Mouse (Mus musculus) left cerebral cortex, adult 11 months (tissue): ENCODE measurements around the gene Etv2.

ENCODE experiments used
- DNase-seq: peaks from one replicate; pipeline ENCODE4 v3.0.0; 2022; ENCODE audit warnings: low spot score

The Etv2 gene

GRCm38 (mm10) chr7:30635752-30636151, at the start of gene Etv2:
TSS of gene Etv2 (minus strand) at chr7:30635852.
- DNase-seq: no peak

GRCm38 (mm10) chr7:30683425-30683824, 47.8 kb upstream of the Etv2 start:
- no peak for DNase-seq

GRCm38 (mm10) chr7:30681897-30682296, 46.2 kb upstream of the Etv2 start:
- no peak for DNase-seq

DNA sequence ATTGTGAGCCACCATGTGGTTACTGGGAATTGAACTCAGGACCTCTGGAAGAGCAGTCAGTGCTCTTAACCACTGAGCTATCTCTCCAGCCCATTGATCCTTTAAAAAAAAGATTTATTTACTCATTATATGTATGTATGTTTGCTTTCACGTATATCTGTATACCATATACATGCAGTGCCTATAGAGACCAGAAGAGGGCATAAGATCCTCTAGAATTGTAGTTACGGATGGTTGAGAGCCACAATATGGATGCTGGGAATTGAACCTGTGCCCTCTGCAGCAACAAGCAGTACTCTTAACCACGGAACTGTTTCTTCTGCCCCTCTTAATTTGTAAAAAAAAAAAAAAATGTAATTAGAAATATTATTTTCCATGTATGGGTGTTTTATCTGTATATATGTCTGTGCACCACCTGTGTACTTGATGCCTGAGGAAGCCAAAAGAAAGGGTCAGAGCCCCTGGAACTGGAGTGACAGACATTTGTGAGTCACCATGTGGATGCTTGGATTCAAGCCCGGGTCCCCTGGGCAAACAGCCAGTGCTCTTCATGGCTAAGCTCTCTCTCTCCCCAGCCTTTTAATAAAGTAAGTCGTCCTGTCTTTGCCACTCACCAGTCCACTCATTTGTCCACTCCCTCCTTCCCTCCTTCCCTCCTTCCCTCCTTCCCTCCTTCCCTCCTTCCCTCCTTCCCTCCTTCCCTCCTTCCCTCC, 42.8 kb upstream of the Etv2 start:
- no peak for DNase-seq

GRCm38 (mm10) chr7:30671480-30671879, 35.8 kb upstream of the Etv2 start, which contains the start of gene Pmis2:
TSS of gene Pmis2 (minus strand) at chr7:30671605.
- DNase-seq: no peak

- no peak for DNase-seq
Observed at GRCm38 (mm10) chr7:30669229-30669628, 33.6 kb upstream of the Etv2 start.

GRCm38 (mm10) chr7:30665321-30665720, 29.7 kb upstream of the Etv2 start:
- DNase-seq: no peak

DNA sequence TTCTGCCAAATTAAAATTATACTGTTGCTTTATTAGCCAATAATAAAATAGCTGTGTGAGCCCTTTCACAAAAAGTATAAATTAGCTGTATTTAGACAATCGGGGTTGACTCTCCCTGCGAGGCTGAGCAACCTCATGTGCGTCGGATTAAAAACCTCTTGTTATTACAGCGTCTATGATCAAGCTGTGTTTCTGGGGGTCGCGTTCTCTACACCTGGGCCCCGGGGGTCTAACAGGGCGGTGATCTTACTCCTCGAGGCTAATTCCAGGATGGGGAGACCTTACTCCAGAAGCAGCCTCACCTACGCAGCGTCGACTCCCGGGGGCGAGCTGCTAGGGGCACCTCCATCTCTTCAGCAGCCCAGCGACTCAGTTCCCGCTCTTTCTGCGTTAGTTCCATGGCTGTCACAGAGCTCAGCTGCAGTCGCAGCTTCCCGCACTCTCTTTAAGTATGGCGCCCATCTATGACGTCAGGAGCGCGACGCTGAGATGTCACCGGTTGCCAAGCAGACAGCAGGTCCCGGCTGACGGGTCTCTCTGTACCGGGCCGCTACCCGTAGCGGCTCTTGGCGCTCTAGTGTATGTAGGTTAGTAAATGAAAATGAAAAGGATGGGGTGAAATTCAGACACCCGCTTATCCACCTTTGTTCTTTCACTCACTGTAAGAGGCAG, 29.0 kb upstream of the Etv2 start, which contains the start of gene Haus5:
TSS of gene Haus5 (minus strand) at position 466 of the 672 bp plus-strand sequence.
- peak; percentile 90 for DNase-seq

DNA sequence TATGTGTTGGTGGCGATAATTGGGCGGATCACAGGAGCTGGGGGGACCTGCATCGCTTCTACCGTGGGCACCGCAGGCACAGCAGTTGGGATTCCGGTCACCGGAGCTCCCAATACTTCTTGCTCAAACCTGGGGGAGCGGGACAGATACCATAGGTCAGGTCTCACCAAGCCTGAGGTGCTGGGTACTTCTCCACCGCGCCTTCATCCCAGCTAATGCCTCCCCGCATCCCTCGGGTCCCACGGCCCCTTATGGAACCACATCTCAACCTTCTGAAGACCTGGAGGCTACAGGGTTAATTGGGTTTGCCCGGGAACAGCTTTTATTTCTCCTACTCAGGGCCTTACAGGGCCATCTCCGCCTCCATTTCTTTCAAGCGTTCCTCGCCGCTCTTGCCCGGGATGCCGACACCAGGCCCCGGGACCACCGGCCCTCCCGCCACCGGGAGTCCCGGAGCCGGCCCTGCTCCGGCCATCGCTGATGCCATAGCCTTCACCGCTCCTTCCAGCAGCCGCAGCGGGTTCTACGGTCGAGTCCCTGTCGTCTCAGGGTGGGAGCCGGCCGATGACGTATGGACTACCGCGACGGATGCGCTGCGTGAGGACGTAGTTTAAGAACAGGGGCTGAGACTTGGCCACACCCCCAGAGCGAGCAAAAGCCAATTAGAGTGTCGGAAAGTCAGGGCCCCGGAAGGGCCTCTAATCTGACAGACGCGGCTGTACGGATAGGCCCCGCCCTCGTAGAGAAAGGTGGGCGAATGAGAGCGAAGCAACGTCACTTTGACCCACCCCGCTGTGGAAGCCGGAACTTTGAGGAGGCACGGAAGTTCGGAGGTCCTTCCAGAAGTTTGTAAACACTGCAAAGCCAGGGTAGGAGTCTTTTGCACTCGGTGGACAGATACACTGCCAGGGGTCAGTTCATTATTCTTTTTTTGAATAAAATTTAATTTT, 14.2 kb upstream of the Etv2 start, which contains the start of gene Rbm42:
TSS of gene Rbm42 (minus strand) at position 727 of the 950 bp plus-strand sequence.
- peak; percentile 99 for DNase-seq

DNA sequence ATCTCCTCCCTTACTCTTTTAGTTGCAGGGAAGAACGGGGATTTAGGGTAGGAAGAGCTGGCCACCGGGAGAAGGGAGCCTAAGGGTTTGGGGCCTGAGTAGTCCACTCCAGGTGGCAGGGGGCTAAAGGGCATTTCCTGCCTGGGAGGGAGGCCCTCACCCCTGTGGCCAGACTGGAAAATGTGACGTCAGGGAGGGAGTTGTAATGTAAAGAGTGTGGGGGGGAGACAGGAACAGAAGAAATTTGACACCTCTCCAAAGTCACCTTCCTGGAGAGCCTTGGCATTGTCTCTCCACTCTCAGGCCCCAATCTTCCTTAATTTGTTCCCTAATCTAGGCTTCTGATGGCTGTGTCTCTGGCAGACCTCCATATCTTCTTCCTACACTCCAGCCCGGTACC, 3.4 kb upstream of the Etv2 start:
- no peak for DNase-seq

GRCm38 (mm10) chr7:30636395-30636794, 743 bp upstream of the Etv2 start:
- DNase-seq: no peak

DNA sequence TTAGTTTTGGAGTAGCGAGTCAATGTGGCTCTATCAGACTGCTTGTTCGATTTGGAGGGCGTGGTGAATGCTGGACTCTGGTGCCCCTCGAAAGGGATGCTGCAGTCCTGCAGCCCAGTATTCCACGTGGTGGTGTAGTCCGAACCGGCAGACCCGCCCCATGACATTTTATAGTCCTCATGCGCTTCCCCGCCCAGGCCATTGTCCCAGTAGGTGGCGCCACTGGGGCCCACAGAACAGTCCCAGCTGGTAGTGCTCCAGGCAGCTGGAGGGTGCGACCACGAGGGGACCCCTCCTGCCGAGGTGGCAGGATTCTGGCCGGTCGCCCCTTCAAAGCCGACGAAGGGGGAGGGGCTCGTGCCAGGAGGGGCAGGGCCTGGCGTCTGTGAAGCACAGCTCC, 1.0 kb downstream of the Etv2 start:
- DNase-seq: no peak

DNA sequence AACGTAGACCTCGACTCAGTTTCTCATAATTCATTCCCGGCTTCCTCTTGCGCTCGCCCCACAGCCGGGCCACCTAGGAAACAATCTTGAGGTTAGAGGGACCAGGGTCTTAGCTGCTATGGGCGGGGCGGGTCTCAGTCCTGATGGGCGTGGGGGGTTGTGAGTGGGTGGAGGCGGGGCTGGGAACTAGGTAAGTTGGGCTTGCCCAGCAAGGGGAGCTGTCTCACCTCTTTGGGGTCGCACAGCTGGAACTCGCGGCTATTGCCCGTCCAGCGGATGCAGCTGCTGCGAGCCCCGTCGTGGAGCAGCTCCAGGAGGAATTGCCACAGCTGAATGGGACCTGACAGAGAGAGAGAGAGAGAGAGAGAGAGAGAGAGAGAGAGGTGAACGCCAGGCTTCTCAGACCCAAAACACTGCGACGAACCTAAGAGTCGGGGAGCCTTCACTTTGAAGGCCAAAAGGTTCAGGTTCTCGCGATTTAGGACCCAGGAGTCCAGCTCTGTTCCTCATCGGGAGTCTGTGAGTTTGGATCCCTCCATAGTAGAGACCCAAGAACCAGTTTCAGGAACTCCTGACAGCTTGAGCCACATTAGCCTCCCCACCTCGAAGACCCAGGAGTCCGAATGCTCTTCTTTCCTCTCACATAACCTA, 1.8 kb downstream of the Etv2 start:
- DNase-seq: no peak

DNA sequence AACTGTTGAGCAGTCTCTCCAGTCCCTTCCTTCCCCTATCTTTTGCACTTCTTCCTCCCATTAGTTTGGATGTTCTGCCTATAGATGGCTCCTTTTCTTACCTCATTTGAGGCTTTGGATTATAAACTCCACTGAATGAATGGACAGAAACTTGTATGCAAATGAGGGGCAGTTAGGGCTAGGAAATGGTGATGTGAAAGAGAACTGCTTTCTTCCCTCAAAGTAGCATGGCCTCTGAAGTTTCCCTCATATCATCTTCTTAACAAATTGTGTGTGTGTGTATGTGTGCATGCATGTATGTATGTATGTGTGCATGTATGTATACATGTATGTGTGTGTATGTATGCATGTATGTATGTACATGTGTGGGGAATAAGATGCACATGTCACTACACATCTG, 6.6 kb downstream of the Etv2 start:
- DNase-seq: no peak

DNA sequence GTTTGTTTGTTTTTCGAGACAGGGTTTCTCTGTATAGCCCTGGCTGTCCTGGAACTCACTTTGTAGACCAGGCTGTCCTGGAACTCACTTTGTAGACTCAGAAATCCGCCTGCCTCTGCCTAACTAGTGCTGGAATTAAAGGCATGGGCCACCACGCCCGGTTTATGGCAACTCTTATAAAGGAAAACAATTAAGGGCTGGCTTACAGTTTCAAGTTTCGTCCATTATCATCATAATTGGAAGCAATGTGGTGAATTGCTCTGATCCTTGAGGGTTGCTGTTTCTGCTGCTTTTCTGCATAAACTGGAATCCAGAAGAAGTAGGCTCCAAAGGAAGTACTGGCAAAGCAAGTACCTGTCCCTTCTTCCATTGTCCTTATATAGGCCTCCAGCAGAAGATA, 9.0 kb downstream of the Etv2 start:
- DNase-seq: no peak

GRCm38 (mm10) chr7:30625530-30626384, 9.9 kb downstream of the Etv2 start, which contains the start of gene Cox6b1:
TSS of gene Cox6b1 (minus strand) at chr7:30626151.
- peak; percentile 81 for DNase-seq

- DNase-seq: no peak
Observed at GRCm38 (mm10) chr7:30619202-30619601, 16.4 kb downstream of the Etv2 start.

DNA sequence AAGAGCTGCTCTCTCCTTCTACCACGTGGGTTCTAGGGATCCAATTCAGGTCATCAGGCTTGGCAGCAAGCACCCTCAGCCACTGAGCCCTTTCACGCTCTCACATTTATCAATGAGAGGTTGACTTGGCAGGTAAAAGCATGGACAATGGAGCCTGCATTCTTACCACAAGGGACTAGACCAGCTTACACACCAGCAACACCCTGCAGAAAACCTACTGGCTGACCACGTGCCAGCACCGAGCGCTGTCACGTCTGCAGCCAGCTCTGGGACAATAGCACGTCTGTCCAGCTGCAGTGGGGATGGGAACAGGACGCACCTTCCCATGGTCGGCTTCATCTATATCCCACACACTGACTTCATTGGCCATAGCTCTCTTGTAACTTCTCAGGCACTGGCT, 17.0 kb downstream of the Etv2 start:
- DNase-seq: no peak

DNA sequence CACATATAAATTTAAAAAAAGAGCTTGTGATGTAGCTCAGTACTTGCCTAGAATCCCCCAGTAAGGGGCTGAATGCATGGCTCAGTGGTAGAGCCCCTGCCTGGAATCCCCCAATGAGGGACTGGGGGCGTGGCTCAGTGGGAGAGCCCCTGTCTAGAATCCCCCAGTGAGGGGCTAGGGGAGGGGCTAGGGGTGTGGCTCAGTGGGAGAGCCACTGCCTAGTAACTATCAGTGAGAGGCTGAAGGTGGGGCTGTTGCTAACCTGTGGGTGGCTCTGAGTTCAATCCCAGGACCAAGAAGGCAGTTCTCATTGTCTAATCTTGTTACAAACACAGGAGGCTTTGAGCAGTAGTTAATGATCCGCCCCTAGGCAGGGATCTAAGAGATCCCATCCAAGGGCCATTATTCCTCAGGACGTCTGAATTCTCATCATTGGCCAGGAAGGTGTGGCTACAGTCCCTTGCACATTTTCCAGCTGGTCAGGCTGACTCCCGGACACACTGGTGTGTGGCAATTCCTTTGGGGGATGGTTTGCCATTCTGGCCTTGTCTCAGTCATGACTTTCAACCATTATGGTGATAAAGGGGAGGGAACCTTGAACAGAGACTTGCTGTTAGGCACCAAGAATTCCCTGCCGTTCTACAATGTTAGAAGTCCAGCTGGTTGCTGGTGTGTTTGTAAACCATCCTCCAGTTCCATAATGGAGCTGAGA, 20.4 kb downstream of the Etv2 start:
- DNase-seq: no peak

- DNase-seq: no peak
Observed at GRCm38 (mm10) chr7:30614454-30614853, 21.2 kb downstream of the Etv2 start.
